Mouse (Mus musculus): ENCODE data around the gene Foxd3.

Foxd3 gene

GRCm38 (mm10) chr4:99656605-99657429 is 718 bp downstream of the Foxd3 start:
- DNase-seq (ENCODE audit: extremely low spot score, low read depth, low spot score), result no peak

- no peak for DNase-seq (ENCODE audit: extremely low spot score, low read depth, low spot score)
Observed at GRCm38 (mm10) chr4:99657430-99657820, 1.3 kb downstream of the Foxd3 start.

- no peak for DNase-seq (ENCODE audit: extremely low spot score, low read depth, low spot score)
Observed at GRCm38 (mm10) chr4:99657831-99658470, 1.9 kb downstream of the Foxd3 start.

GRCm38 (mm10) chr4:99658881-99659280 is 2.8 kb downstream of the Foxd3 start:
- DNase-seq (ENCODE audit: extremely low spot score, low read depth, low spot score), result no peak

GRCm38 (mm10) chr4:99659361-99660072 is 3.4 kb downstream of the Foxd3 start:
- no peak for DNase-seq (ENCODE audit: extremely low spot score, low read depth, low spot score)

- no peak for DNase-seq (ENCODE audit: extremely low spot score, low read depth, low spot score)
Observed at GRCm38 (mm10) chr4:99660073-99660611, 4.0 kb downstream of the Foxd3 start.

- no peak for DNase-seq (ENCODE audit: extremely low spot score, low read depth, low spot score)
Observed at GRCm38 (mm10) chr4:99660981-99661380, 4.9 kb downstream of the Foxd3 start.

- no peak for DNase-seq (ENCODE audit: extremely low spot score, low read depth, low spot score)
Observed at GRCm38 (mm10) chr4:99661956-99662355, 5.9 kb downstream of the Foxd3 start.

GRCm38 (mm10) chr4:99662431-99662830 is 6.3 kb downstream of the Foxd3 start:
- no peak for DNase-seq (ENCODE audit: extremely low spot score, low read depth, low spot score)

GRCm38 (mm10) chr4:99662841-99663567 is 6.9 kb downstream of the Foxd3 start:
- DNase-seq (ENCODE audit: extremely low spot score, low read depth, low spot score), result no peak

- no peak for DNase-seq (ENCODE audit: extremely low spot score, low read depth, low spot score)
Observed at GRCm38 (mm10) chr4:99663710-99664109, 7.6 kb downstream of the Foxd3 start.

- DNase-seq (ENCODE audit: extremely low spot score, low read depth, low spot score), result no peak
Observed at GRCm38 (mm10) chr4:99670203-99670851, 14.2 kb downstream of the Foxd3 start.

- no peak for DNase-seq (ENCODE audit: extremely low spot score, low read depth, low spot score)
Observed at GRCm38 (mm10) chr4:99675191-99675590, 19.1 kb downstream of the Foxd3 start.

GRCm38 (mm10) chr4:99683941-99684340 is 27.8 kb downstream of the Foxd3 start:
- DNase-seq (ENCODE audit: extremely low spot score, low read depth, low spot score), result no peak

GRCm38 (mm10) chr4:99686308-99686707 is 30.2 kb downstream of the Foxd3 start:
- DNase-seq (ENCODE audit: extremely low spot score, low read depth, low spot score), result no peak

All from hindlimb bud, embryonic 11.5 days (tissue).